Mouse (Mus musculus): ENCODE measurements at regions not wholly inside any gene's neighbourhood (a gene's known extent, or its start where the extent isn't known, plus 50 kb on each side); places are given as distances from the start of the nearest gene placed in this dataset.

DNA sequence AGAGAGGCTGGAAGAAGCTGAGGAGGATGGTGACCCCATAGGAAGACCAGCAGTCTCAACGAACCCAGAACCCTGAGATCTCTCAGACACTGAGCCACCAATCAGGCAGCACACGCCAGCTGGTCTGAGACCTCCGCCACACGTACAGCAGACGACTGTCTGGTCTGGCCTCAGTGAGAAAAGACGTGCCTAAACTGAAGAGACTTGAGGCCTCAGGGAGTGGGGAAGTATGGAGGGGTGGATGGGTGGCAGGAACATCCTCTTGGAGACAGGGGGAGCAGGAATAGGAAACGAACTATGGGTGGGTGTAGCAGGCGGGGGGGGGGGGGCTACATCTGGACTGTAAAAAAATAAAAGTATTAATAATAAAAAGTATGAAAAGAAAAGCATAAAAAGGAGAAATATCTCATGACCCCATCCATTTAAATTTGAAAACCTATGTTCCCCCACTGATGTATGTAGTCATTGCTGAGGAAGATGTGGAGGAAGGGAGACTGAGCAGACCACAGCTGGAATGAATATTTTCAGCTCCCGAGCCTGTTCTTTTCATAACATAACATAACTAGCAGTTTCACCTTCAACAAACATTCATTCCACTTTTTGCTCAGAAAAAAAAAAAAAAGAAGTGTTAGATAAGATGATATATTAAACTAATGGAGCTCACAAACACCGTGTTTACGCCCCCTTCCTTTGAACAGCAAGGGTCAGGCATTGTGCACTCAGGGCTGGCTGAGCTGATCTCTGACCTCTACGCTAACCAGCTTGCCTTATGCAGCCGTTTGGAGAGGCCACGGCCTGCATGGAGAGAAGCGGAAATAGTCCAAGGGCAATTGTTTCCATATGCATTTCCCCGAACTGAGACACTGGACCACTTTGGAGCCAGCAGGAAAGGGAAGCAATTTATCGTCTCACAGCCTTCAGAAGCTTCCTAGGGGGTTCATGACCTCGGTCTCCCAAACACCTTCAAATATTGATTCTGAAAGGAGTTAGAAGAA is 310.7 kb downstream of the Prr30 start:
- DNase-seq (ENCODE audit: low spot score in 2 of 2), result no peak

DNA sequence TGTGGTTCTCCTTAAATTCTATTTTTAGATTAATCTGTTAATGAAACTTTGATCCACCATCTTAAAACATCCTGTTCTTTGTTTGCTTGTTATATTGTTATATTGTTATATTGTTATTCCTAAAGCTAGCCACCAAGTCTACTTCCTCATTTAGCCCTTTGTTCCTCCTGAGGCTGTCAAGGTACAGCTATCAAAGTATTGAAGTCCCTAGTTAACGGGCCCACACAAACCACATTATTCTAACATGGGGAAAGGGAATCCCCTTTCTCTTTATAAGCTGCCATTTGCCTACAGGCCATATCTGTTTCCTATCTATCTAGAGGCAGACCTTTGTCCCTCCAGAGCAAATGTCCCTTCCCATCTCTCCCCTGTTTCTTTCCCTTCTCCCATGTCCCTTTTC is 317.0 kb downstream of the Prr30 start:
- no peak for DNase-seq (ENCODE audit: low spot score in 2 of 2)

DNA sequence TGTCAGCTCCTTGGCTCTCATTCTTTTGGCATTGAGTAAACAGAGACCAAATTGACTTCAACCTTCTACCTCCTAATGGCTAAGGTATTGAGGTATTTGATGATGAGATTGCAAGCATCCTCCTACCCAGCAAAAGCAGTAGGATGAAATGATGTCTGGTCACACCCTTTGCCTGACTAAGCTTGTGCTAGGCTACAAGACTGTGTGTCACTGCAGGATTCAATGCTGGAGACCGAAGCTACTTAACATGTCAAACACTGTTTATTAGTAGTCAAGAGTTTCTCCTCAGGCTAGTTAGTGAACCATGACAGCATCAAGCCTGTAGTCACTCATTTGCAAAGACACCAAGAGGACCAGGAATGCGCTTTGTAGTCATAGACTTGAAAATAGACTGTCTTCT is 320.0 kb downstream of the Prr30 start:
- no peak for DNase-seq (ENCODE audit: low spot score in 2 of 2)

- no peak for DNase-seq (ENCODE audit: low spot score in 2 of 2)
Observed at GRCm38 (mm10) chr14:100867790-100868189, 332.3 kb downstream of the Prr30 start.

- no peak for DNase-seq (ENCODE audit: low spot score in 2 of 2)
Observed at GRCm38 (mm10) chr14:100864792-100865191, 335.3 kb downstream of the Prr30 start.

DNA sequence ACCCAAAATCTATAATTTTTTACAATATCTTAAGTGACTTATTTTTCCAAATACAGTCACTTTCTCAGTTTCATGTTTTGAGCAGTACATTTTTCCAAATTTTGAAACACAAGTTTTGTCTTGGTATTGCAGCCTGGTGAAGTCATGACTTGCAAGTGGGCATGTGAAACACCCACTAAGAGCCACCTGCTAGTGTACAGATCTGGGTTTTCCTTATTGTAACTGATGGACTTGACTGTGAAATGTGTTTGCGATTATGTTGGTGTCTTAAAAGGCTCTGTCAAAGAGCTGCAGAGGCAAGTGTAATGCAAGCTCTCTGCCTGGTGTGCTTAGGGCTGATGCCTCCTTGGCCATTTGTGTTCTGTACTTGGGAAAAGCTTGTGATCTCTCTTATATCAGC is 336.0 kb downstream of the Prr30 start:
- no peak for DNase-seq (ENCODE audit: low spot score in 2 of 2)

GRCm38 (mm10) chr14:100842828-100843227 is 357.3 kb downstream of the Prr30 start:
- DNase-seq (ENCODE audit: low spot score in 2 of 2), result no peak
